Mouse (Mus musculus): ENCODE measurements around the gene Eif4e2. TPM values are rescaled to one million over a fixed set of nuclear protein-coding genes. Genes with fewer than 3 reads are reported as not detected.

Gene Eif4e2
- polyA plus RNA-seq, 1 experiment: 2.5 TPM

DNA sequence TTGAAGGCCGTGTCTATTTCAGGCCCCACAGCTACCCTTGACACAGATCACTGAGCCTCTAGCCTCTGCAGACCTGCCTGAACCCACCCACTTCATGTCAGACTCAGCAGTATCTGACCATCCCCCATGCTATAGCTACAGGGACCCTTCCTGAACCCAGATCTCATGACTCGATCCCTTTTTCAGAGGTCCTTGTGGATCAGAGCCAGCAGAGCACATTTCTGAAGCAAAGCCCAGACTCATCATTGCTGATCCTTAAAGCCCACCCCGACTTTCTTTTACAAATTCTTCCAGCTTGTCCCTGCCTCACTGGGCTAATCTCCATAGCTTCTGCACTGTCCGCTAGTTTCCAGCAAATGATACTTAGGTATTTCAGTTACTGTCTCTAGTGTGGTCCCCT is 60.4 kb downstream of the Eif4e2 start:
- Histone ChIP-seq H3K4me3 (replicated peaks) (no peak overlapping the region), H3K4me1 (ENCODE audit: control insufficient read depth) (no peaks in the 10 kb centered on the region), H3K36me3 (ENCODE audit: control insufficient read depth) (no peaks in the 10 kb centered on the region), H3K9me3 (ENCODE audit: control insufficient read depth, low read length) (no peaks in the 10 kb centered on the region), H3K27me3 (ENCODE audit: control insufficient read depth) (peaks cover 4% of the 10 kb centered on the region)
- TF ChIP-seq TAL1 (IDR thresholded peaks at IDR 0.05; ENCODE audit: low read length) (no peak), GATA1 (IDR thresholded peaks at IDR 0.05; ENCODE audit: low read length) (no peak)

DNA sequence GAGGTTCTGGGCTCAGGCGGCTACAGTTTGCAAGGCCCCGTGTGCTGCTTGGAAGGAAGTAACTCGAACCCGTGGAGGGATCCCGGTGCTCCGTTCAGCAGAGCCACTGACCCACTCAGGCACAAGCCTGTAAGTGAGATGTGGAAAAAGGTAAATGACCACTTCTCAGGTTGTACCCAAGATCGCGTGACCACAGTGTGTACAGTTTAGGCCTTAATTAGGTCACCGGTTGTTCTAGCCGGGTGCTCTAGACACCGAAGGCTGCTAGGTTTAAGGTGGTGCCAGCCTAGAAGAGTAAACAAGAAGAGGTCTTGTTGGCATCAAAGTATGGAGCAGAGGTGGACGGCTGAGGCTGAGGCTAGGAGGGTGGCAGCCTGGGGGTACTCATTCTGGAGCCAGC is 61.4 kb downstream of the Eif4e2 start:
- Histone ChIP-seq H3K9me3 (ENCODE audit: control insufficient read depth, low read length) (no peaks in the 10 kb centered on the region; the same call in 1 of the 2 replicates), H3K36me3 (ENCODE audit: control insufficient read depth) (no peaks in the 10 kb centered on the region), H3K4me3 (replicated peaks) (no peak overlapping the region), H3K4me1 (ENCODE audit: control insufficient read depth) (no peaks in the 10 kb centered on the region), H3K27me3 (ENCODE audit: control insufficient read depth) (peaks cover 4% of the 10 kb centered on the region)
- TF ChIP-seq TAL1 (IDR thresholded peaks at IDR 0.05; ENCODE audit: low read length) (no peak), GATA1 (IDR thresholded peaks at IDR 0.05; ENCODE audit: low read length) (no peak)

- no peaks in the 10 kb centered on the region; the same call in 1 of the 2 replicates for H3K9me3 ChIP-seq (ENCODE audit: control insufficient read depth, low read length)
- H3K4me3 ChIP-seq (replicated peaks): no peak overlapping the region
- H3K4me1 ChIP-seq (ENCODE audit: control insufficient read depth): no peaks in the 10 kb centered on the region
- H3K36me3 ChIP-seq (ENCODE audit: control insufficient read depth): no peaks in the 10 kb centered on the region
- TF ChIP-seq TAL1 (IDR thresholded peaks at IDR 0.05; ENCODE audit: low read length): no peak
- TF ChIP-seq GATA1 (IDR thresholded peaks at IDR 0.05; ENCODE audit: low read length): no peak
- H3K27me3 ChIP-seq (ENCODE audit: control insufficient read depth): no peaks in the 10 kb centered on the region; the same call in 1 of the 2 replicates
These were observed 62.3 kb downstream of the Eif4e2 start for GRCm38 (mm10) chr1:87276056-87276455.

- no peaks in the 10 kb centered on the region for H3K36me3 ChIP-seq (ENCODE audit: control insufficient read depth)
- H3K4me3 ChIP-seq (replicated peaks): no peak overlapping the region
- H3K27me3 ChIP-seq (ENCODE audit: control insufficient read depth): peaks cover 7% of the 10 kb centered on the region
- no peaks in the 10 kb centered on the region for H3K4me1 ChIP-seq (ENCODE audit: control insufficient read depth)
- no peak for TF ChIP-seq TAL1 (IDR thresholded peaks at IDR 0.05; ENCODE audit: low read length)
- no peak for TF ChIP-seq GATA1 (IDR thresholded peaks at IDR 0.05; ENCODE audit: low read length)
- no peaks in the 10 kb centered on the region; the same call in 1 of the 2 replicates for H3K9me3 ChIP-seq (ENCODE audit: control insufficient read depth, low read length)
These were observed 66.6 kb downstream of the Eif4e2 start for GRCm38 (mm10) chr1:87280281-87280680.

- Histone ChIP-seq H3K4me3 (replicated peaks) (no peak overlapping the region), H3K36me3 (ENCODE audit: control insufficient read depth) (no peaks in the 10 kb centered on the region), H3K9me3 (ENCODE audit: control insufficient read depth, low read length) (no peaks in the 10 kb centered on the region; the same call in 1 of the 2 replicates), H3K4me1 (ENCODE audit: control insufficient read depth) (no peaks in the 10 kb centered on the region), H3K27me3 (ENCODE audit: control insufficient read depth) (peaks cover 7% of the 10 kb centered on the region)
- no peak for TF ChIP-seq GATA1 (IDR thresholded peaks at IDR 0.05; ENCODE audit: low read length)
- no peak for TF ChIP-seq TAL1 (IDR thresholded peaks at IDR 0.05; ENCODE audit: low read length)
These were observed 68.1 kb downstream of the Eif4e2 start for GRCm38 (mm10) chr1:87281599-87282412.

GRCm38 (mm10) chr1:87282413-87282788 is 68.7 kb downstream of the Eif4e2 start:
- Histone ChIP-seq H3K4me3 (replicated peaks) (no peak overlapping the region), H3K4me1 (ENCODE audit: control insufficient read depth) (no peaks in the 10 kb centered on the region), H3K36me3 (ENCODE audit: control insufficient read depth) (no peaks in the 10 kb centered on the region), H3K27me3 (ENCODE audit: control insufficient read depth) (peaks cover 7% of the 10 kb centered on the region), H3K9me3 (ENCODE audit: control insufficient read depth, low read length) (no peaks in the 10 kb centered on the region; the same call in 1 of the 2 replicates)
- TF ChIP-seq TAL1 (IDR thresholded peaks at IDR 0.05; ENCODE audit: low read length) (no peak), GATA1 (IDR thresholded peaks at IDR 0.05; ENCODE audit: low read length) (no peak)

- Histone ChIP-seq H3K9me3 (ENCODE audit: control insufficient read depth, low read length) (no peaks in the 10 kb centered on the region; the same call in 1 of the 2 replicates), H3K36me3 (ENCODE audit: control insufficient read depth) (no peaks in the 10 kb centered on the region), H3K27me3 (ENCODE audit: control insufficient read depth) (peaks cover 7% of the 10 kb centered on the region), H3K4me3 (replicated peaks) (no peak overlapping the region), H3K4me1 (ENCODE audit: control insufficient read depth) (no peaks in the 10 kb centered on the region)
- TF ChIP-seq GATA1 (IDR thresholded peaks at IDR 0.05; ENCODE audit: low read length) (no peak), TAL1 (IDR thresholded peaks at IDR 0.05; ENCODE audit: low read length) (no peak)
These were observed 69.8 kb downstream of the Eif4e2 start for GRCm38 (mm10) chr1:87283410-87283960.

- no peaks in the 10 kb centered on the region for H3K4me1 ChIP-seq (ENCODE audit: control insufficient read depth)
These were observed 73.4 kb downstream of the Eif4e2 start for GRCm38 (mm10) chr1:87287105-87287504.

More at GRCm38 (mm10) chr1:87287105-87287504, 73.4 kb downstream of the Eif4e2 start:
- H3K9me3 ChIP-seq (ENCODE audit: control insufficient read depth, low read length): no peaks in the 10 kb centered on the region
- H3K36me3 ChIP-seq (ENCODE audit: control insufficient read depth): no peaks in the 10 kb centered on the region
- peaks cover 2% of the 10 kb centered on the region; the same call in 1 of the 2 replicates for H3K27me3 ChIP-seq (ENCODE audit: control insufficient read depth)
- H3K4me3 ChIP-seq (replicated peaks): no peak overlapping the region
- TF ChIP-seq GATA1 (IDR thresholded peaks at IDR 0.05; ENCODE audit: low read length) (no peak), TAL1 (IDR thresholded peaks at IDR 0.05; ENCODE audit: low read length) (no peak)

Other genes with a start within 250 kb of the Eif4e2 start
- gene Alppl2, start 124.0 kb upstream of the Eif4e2 start, polyA plus RNA-seq (2012): not detected in 2 replicates
- gene Alpi, start 112.3 kb upstream of the Eif4e2 start, polyA plus RNA-seq (2012): not detected in 2 replicates
- not detected in 2 replicates for gene Akp3, start 88.9 kb upstream of the Eif4e2 start, polyA plus RNA-seq (2012)
- gene Ecel1, start 57.4 kb upstream of the Eif4e2 start, polyA plus RNA-seq (2012): not detected in 2 replicates
- not detected in 2 replicates for gene Prss56, start 30.6 kb upstream of the Eif4e2 start, polyA plus RNA-seq (2012)
- gene Chrnd, start 23.3 kb upstream of the Eif4e2 start, polyA plus RNA-seq (2012): not detected in 2 replicates
- 0.04 TPM in 1 of 2 replicates, not detected in the other for gene Chrng, start 9.3 kb upstream of the Eif4e2 start, polyA plus RNA-seq (2012)
- gene Efhd1, start 50.4 kb downstream of the Eif4e2 start, polyA plus RNA-seq (2012): not detected in 2 replicates
- 1.3 and 1.5 TPM in 2 replicates for gene Gigyf2, start 113.1 kb downstream of the Eif4e2 start, polyA plus RNA-seq (2012)
- gene Kcnj13, start 180.8 kb downstream of the Eif4e2 start, polyA plus RNA-seq (2012): not detected in 2 replicates

Measured in erythroblast, embryonic 14.5 days (primary cell).